Mouse (Mus musculus) hindbrain, embryonic 10.5 days (tissue): ENCODE measurements at regions not wholly inside any gene's neighbourhood (a gene's known extent, or its start where the extent isn't known, plus 50 kb on each side); places are given as distances from the start of the nearest gene placed in this dataset.

Source experiments
- DNase-seq: peaks from one replicate; pipeline ENCODE4 v3.0.0-alpha.2; 2017; ENCODE audit warnings: low spot score
- H3K27ac ChIP-seq: fragments of 300-500 bp; sonication (generic); 2 replicates; pipeline ENCODE4 v1.5.1; 2016; ENCODE audit warnings: mild to moderate bottlenecking, moderate library complexity
- H3K27me3 ChIP-seq: fragments of 300-500 bp; sonication (generic); 2 replicates; pipeline ENCODE4 v1.6.1; 2016; ENCODE audit warnings: mild to moderate bottlenecking; ENCODE audit not compliant: poor library complexity, insufficient read depth, severe bottlenecking
- H3K36me3 ChIP-seq: fragments of 300-500 bp; sonication (generic); 2 replicates; pipeline ENCODE4 v1.6.1; 2016; ENCODE audit warnings: mild to moderate bottlenecking, moderate library complexity
- H3K4me1 ChIP-seq: fragments of 300-500 bp; sonication (generic); replicated peaks from 2 replicates; pipeline ENCODE4 v1.6.1; 2016; ENCODE audit warnings: mild to moderate bottlenecking
- H3K4me3 ChIP-seq: fragments of 300-500 bp; sonication (generic); 2 replicates; pipeline ENCODE4 v1.5.1; 2016; ENCODE audit warnings: mild to moderate bottlenecking, moderate library complexity
- H3K9me3 ChIP-seq: fragments of 300-500 bp; sonication (generic); 2 replicates; pipeline ENCODE4 v1.6.1; 2016; ENCODE audit warnings: mild to moderate bottlenecking, moderate library complexity
- WGBS: fragments of 180-500 bp; shearing (Covaris S2); methylation state at CpG from one replicate; pipeline ENCODE4 v1.1.7; 2016; 5-methylcytosine and 5-hydroxymethylcytosine counted together

- Histone ChIP-seq H3K4me3 (no peak overlapping the region), H3K27me3 (no peaks in the 10 kb centered on the region), H3K9me3 (no peaks in the 10 kb centered on the region), H3K27ac (peak overlapping the region; percentile 86), H3K4me1 (peaks cover 12% of the 10 kb centered on the region), H3K36me3 (no peaks in the 10 kb centered on the region)
- peak; percentile 64 for DNase-seq
- 36% methylated on average over 7 of the region's 7 CpGs for WGBS
Measured at GRCm38 (mm10) chr17:16004871-16005575, 174.2 kb upstream of the Rgmb start.

- peak overlapping the region; percentile 86; the same call in 1 of the 2 replicates for H3K27ac ChIP-seq
Measured at GRCm38 (mm10) chr17:16004002-16004401, 173.2 kb upstream of the Rgmb start.

GRCm38 (mm10) chr17:15998771-15999170, 167.9 kb upstream of the Rgmb start:
- Histone ChIP-seq H3K27ac (no peak overlapping the region), H3K27me3 (no peaks in the 10 kb centered on the region), H3K4me3 (no peak overlapping the region), H3K36me3 (0 out of 2 replicates have a peak, but pooled peaks cover 4% of the 10 kb centered on the region), H3K9me3 (peaks cover 8% of the 10 kb centered on the region; the same call in 1 of the 2 replicates), H3K4me1 (peaks cover 23% of the 10 kb centered on the region)
- 94% methylated on average over 4 of the region's 4 CpGs for WGBS
- DNase-seq: no peak

More at GRCm38 (mm10) chr17:16004002-16004401, 173.2 kb upstream of the Rgmb start:
- Histone ChIP-seq H3K36me3 (no peaks in the 10 kb centered on the region), H3K4me1 (peaks cover 12% of the 10 kb centered on the region), H3K4me3 (no peak overlapping the region), H3K9me3 (no peaks in the 10 kb centered on the region; the same call in 1 of the 2 replicates), H3K27me3 (no peaks in the 10 kb centered on the region)
- WGBS: 91% methylated on average over 4 of the region's 4 CpGs
- no peak for DNase-seq

DNA sequence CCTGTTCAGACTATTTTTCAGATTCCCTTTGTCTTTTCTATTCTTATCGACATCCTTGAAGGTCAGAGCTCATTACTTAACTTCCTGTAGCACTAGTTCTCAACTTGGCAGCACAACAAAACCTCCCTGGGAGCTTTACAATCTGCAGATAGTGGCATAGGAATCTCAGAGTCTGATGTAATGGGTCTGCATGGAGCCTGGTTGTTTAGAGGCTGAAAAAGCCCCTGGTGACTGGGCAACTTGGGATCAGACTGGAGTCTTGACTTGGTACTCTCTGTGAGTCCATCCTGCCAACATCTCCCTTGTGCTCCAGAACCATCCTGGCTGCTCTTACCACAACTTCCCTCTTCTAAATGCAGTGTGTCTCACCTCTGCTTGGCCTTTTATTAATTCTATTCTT, 166.4 kb upstream of the Rgmb start:
- 0 out of 2 replicates have a peak, but pooled peaks cover 4% of the 10 kb centered on the region for H3K36me3 ChIP-seq
- peaks cover 8% of the 10 kb centered on the region; the same call in 1 of the 2 replicates for H3K9me3 ChIP-seq
- peaks cover 36% of the 10 kb centered on the region for H3K4me1 ChIP-seq
- H3K4me3 ChIP-seq: no peak overlapping the region
- H3K27me3 ChIP-seq: no peaks in the 10 kb centered on the region
- WGBS: 47% methylated on average over 1 of the region's 1 CpGs
- H3K27ac ChIP-seq: 0 out of 2 replicates have a peak overlapping the region, but pooled peaks have one; percentile 40
- DNase-seq: no peak

DNA sequence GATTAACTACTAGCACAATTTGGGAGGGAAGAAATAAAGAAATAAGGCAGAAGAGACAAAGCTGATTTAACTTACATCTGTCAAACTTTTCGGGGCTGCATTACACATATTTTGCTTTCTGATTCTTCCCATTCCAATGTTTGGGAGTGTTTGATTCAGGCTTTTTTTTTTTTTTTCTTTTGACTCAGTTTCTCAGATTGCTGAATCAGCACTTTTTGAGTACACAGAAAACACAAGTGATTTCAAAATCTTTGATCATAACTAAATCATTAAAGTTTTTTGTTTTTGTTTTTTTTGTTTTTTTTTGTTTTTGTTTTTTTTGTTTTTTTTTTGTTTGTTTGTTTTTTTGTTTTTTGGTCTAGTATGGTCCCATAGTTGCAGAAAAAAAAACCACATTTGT, 164.7 kb upstream of the Rgmb start:
- Histone ChIP-seq H3K36me3 (0 out of 2 replicates have a peak, but pooled peaks cover 4% of the 10 kb centered on the region), H3K9me3 (peaks cover 8% of the 10 kb centered on the region; the same call in 1 of the 2 replicates), H3K4me3 (no peak overlapping the region), H3K4me1 (peaks cover 53% of the 10 kb centered on the region), H3K27ac (no peak overlapping the region), H3K27me3 (0 out of 2 replicates have a peak, but pooled peaks cover 5% of the 10 kb centered on the region)
- no peak for DNase-seq
- 92% methylated on average over 1 of the region's 1 CpGs for WGBS

GRCm38 (mm10) chr17:15993361-15994287, 162.8 kb upstream of the Rgmb start:
- H3K36me3 ChIP-seq: 0 out of 2 replicates have a peak, but pooled peaks cover 2% of the 10 kb centered on the region
- H3K4me3 ChIP-seq: no peak overlapping the region
- peaks cover 5% of the 10 kb centered on the region; the same call in 1 of the 2 replicates for H3K9me3 ChIP-seq
- peaks cover 67% of the 10 kb centered on the region for H3K4me1 ChIP-seq
- WGBS: 16% methylated on average over 7 of the region's 7 CpGs
- peak; percentile 75 for DNase-seq
- 0 out of 2 replicates have a peak, but pooled peaks cover 5% of the 10 kb centered on the region for H3K27me3 ChIP-seq
- peak overlapping the region; percentile 84 for H3K27ac ChIP-seq

GRCm38 (mm10) chr17:15991916-15992315, 161.1 kb upstream of the Rgmb start:
- Histone ChIP-seq H3K4me1 (peaks cover 62% of the 10 kb centered on the region), H3K4me3 (no peak overlapping the region), H3K27ac (peak overlapping the region; percentile 86), H3K36me3 (no peaks in the 10 kb centered on the region), H3K27me3 (0 out of 2 replicates have a peak, but pooled peaks cover 5% of the 10 kb centered on the region), H3K9me3 (no peaks in the 10 kb centered on the region)
- no peak for DNase-seq
- WGBS: 60% methylated on average over 5 of the region's 5 CpGs

DNA sequence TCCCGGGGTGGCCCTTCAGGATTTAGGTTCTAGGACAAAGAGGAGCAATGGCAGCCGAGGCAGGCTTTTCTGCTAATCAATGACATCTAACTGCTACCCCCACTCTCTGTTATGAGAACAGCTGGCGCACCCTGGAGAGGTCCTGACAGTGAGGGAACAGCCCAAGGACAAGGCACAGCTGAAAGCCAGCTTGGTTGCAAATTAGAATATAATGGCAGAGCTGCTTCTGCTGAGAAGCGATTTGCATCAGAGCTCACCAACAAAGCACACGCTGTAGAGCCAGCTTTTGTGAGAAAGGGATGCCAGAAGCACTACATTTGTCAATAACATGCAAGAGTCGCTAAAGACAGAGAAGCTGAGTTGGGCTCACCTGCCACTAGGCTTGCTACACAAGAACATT, 159.5 kb upstream of the Rgmb start:
- Histone ChIP-seq H3K4me1 (peaks cover 59% of the 10 kb centered on the region), H3K4me3 (peak overlapping the region; percentile 27; the same call in 1 of the 2 replicates), H3K27me3 (0 out of 2 replicates have a peak, but pooled peaks cover 5% of the 10 kb centered on the region), H3K9me3 (no peaks in the 10 kb centered on the region), H3K27ac (peak overlapping the region; percentile 86), H3K36me3 (no peaks in the 10 kb centered on the region)
- peak; percentile 69 for DNase-seq
- 5% methylated on average over 6 of the region's 6 CpGs for WGBS

DNA sequence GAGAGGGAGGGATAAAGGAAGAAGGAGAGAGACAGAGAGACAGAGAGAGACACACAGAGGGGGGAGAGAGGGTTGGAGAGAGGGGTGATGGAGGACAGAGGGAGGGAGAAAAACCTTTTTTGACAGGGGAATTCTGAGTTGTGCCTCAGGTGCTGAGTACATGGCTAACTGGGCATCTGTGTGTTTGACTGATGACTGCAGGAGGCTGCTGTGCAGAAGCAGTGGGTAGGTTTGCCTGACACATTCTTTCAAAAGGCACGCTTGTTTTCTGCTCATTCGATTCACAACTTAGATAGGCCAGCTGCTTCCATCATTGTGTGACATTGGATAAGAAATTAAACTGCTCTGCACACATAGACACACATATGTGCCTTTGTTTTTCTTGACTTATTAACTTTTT, 150.7 kb upstream of the Rgmb start:
- H3K9me3 ChIP-seq: no peaks in the 10 kb centered on the region
- H3K27ac ChIP-seq: peak overlapping the region; percentile 57
- no peak for DNase-seq
- no peaks in the 10 kb centered on the region for H3K27me3 ChIP-seq
- peaks cover 10% of the 10 kb centered on the region; the same call in 1 of the 2 replicates for H3K4me1 ChIP-seq
- 54% methylated on average over 2 of the region's 2 CpGs for WGBS
- no peak overlapping the region for H3K4me3 ChIP-seq
- no peaks in the 10 kb centered on the region for H3K36me3 ChIP-seq

GRCm38 (mm10) chr17:15977374-15978031, 146.7 kb upstream of the Rgmb start:
- peak; percentile 46 for DNase-seq
- no peaks in the 10 kb centered on the region for H3K9me3 ChIP-seq
- peak overlapping the region; percentile 9 for H3K27ac ChIP-seq
- H3K4me3 ChIP-seq: no peak overlapping the region
- WGBS: 48% methylated on average over 7 of the region's 7 CpGs
- H3K27me3 ChIP-seq: no peaks in the 10 kb centered on the region
- no peaks in the 10 kb centered on the region for H3K36me3 ChIP-seq
- H3K4me1 ChIP-seq: peaks cover 14% of the 10 kb centered on the region; the same call in 1 of the 2 replicates

DNA sequence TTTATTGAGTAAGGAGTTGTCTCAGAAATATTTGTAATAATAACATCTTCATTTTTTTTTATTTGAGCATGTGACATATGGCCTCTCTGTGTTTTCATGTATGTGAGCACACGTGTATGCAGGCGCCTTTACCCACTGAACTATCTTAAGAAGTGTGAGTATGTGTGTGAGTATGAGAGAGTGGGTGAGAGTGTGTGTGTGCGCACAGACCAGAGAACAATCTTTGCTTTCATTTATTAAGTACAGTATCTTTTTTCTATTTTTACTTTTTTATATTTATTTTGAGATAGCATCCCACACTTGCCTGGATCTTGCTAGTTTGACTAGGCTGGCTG, 140.5 kb upstream of the Rgmb start:
- H3K27ac ChIP-seq: no peak overlapping the region
- no peak overlapping the region for H3K4me3 ChIP-seq
- no peaks in the 10 kb centered on the region for H3K27me3 ChIP-seq
- 92% methylated on average over 3 of the region's 3 CpGs for WGBS
- DNase-seq: no peak
- H3K9me3 ChIP-seq: no peaks in the 10 kb centered on the region
- H3K4me1 ChIP-seq: peaks cover 4% of the 10 kb centered on the region; the same call in 1 of the 2 replicates
- no peaks in the 10 kb centered on the region for H3K36me3 ChIP-seq
